Mouse (Mus musculus) limb, embryonic 14.5 days (tissue): ENCODE data around the gene Mex3a. TPM values are rescaled to one million over a fixed set of nuclear protein-coding genes. Genes with fewer than 3 reads are reported as not detected.

ENCODE experiments used
- ATAC-seq: fragments of 200-750 bp; cut with Nextera tagmentation; 2 replicates; pipeline ENCODE4 v1.8.0; 2017; ENCODE audit warnings: low read depth, moderate number of reproducible peaks, moderate TSS enrichment; ENCODE audit not compliant: low FRiP score
- DNase-seq: peaks from one replicate; pipeline ENCODE4 v3.0.0-alpha.2; 2015; ENCODE audit warnings: low spot score
- H3K27ac ChIP-seq: fragments of 300-500 bp; sonication (generic); replicated peaks from 2 replicates; pipeline ENCODE4 v1.5.1; 2014; ENCODE audit warnings: low read depth, mild to moderate bottlenecking, low read length, moderate library complexity, mixed read lengths
- H3K27me3 ChIP-seq: fragments of 300-500 bp; sonication (generic); 2 replicates; pipeline ENCODE4 v1.6.1; 2014; ENCODE audit warnings: low read length, mixed read lengths; ENCODE audit not compliant: control insufficient read depth, insufficient read depth
- H3K36me3 ChIP-seq: fragments of 300-500 bp; sonication (generic); 2 replicates; pipeline ENCODE4 v1.6.1; 2014; ENCODE audit warnings: mild to moderate bottlenecking, low read length, moderate library complexity, mixed read lengths; ENCODE audit not compliant: control insufficient read depth, insufficient read depth
- H3K4me1 ChIP-seq: fragments of 300-500 bp; sonication (generic); 2 replicates; pipeline ENCODE4 v1.6.1; 2014; ENCODE audit warnings: antibody characterized with exemption, low read length, mixed read lengths; ENCODE audit not compliant: control insufficient read depth, insufficient read depth
- H3K4me2 ChIP-seq: fragments of 300-500 bp; sonication (generic); replicated peaks from 2 replicates; pipeline ENCODE4 v1.6.1; 2014; ENCODE audit warnings: low read depth, mild to moderate bottlenecking, low read length, moderate library complexity; ENCODE audit not compliant: severe bottlenecking
- H3K4me3 ChIP-seq: fragments of 300-500 bp; sonication (generic); replicated peaks from 2 replicates; pipeline ENCODE4 v1.5.1; 2014; ENCODE audit warnings: low read length
- H3K9ac ChIP-seq: fragments of 300-500 bp; sonication (generic); 2 replicates; pipeline ENCODE4 v1.6.1; 2014; ENCODE audit warnings: mild to moderate bottlenecking, low read depth, low read length, moderate library complexity; ENCODE audit not compliant: severe bottlenecking
- H3K9me3 ChIP-seq: fragments of 300-500 bp; sonication (generic); 2 replicates; pipeline ENCODE4 v1.6.1; 2016; ENCODE audit warnings: low read length; ENCODE audit not compliant: control insufficient read depth
- POLR2A ChIP-seq: fragments of 200-500 bp; IDR thresholded peaks from 2 replicates; pipeline ENCODE4 v1.8.0; 2012; ENCODE audit warnings: inconsistent platforms, mild to moderate bottlenecking, moderate library complexity, borderline replicate concordance; ENCODE audit not compliant: insufficient read depth, insufficient read length; ENCODE audit errors: extremely low read depth
- WGBS: fragments of 180-500 bp; shearing (Covaris S2); extraction: QIAGEN DNeasy Blood & Tissue Kit; methylation state at CpG from one replicate; pipeline ENCODE4 v1.1.7; 2014; 5-methylcytosine and 5-hydroxymethylcytosine counted together
- polyA plus RNA-seq, 2 experiments: library from polyadenylated mRNA; depleted of rRNA in 1 of 2; stranded (reverse) in 1 of 2; unstranded in 1 of 2; fragments of >200 nt; fragmentation: Nextera tagmentation in 1 of 2; extraction: Ambion mirVana in 1 of 2; gene quantifications; 2 replicates each; pipeline versions ENCODE4 v1.2.1 to v1.2.3; 2012 to 2014

Mex3a gene
- polyA plus RNA-seq, 2 experiments: 26.7 to 49.3 TPM

GRCm38 (mm10) chr3:88555069-88555605 lies 22.9 kb downstream of the Mex3a start:
- H3K36me3 ChIP-seq: peaks cover 45% of the 10 kb centered on the region
- WGBS: 93% methylated on average over 5 of the region's 5 CpGs
- no peak overlapping the region for H3K9ac ChIP-seq
- no peaks in the 10 kb centered on the region for H3K27me3 ChIP-seq
- ATAC-seq: no peak
- H3K4me2 ChIP-seq: no peak overlapping the region
- TF ChIP-seq POLR2A: no peak
- H3K4me1 ChIP-seq: peaks cover 9% of the 10 kb centered on the region
- H3K27ac ChIP-seq: no peak overlapping the region
- DNase-seq: no peak
- no peaks in the 10 kb centered on the region for H3K9me3 ChIP-seq
- H3K4me3 ChIP-seq: no peak overlapping the region

GRCm38 (mm10) chr3:88555731-88556130 lies 23.5 kb downstream of the Mex3a start:
- DNase-seq: no peak
- Histone ChIP-seq H3K4me2 (no peak overlapping the region), H3K27me3 (no peaks in the 10 kb centered on the region), H3K4me1 (peaks cover 9% of the 10 kb centered on the region), H3K36me3 (peaks cover 51% of the 10 kb centered on the region), H3K4me3 (no peak overlapping the region), H3K9ac (no peak overlapping the region), H3K27ac (no peak overlapping the region), H3K9me3 (no peaks in the 10 kb centered on the region)
- no peak for ATAC-seq
- no peak for TF ChIP-seq POLR2A
- whole genome bisulfite sequencing: 95% methylated on average over 6 of the region's 6 CpGs

DNA sequence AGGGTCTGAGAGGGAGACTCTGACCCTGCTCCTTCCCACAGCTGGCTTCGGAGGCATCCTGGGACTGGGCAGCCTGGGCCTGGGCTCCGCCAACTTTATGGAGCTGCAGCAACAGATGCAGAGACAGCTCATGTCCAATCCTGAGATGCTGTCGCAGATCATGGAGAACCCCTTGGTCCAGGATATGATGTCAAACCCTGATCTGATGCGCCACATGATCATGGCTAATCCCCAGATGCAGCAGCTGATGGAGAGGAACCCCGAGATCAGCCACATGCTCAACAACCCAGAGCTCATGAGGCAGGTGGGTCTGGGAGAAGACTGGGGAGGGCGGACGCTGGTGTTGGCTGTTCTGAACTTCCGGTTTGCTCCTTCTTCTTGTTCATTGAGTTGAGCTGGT lies 24.4 kb downstream of the Mex3a start:
- Histone ChIP-seq H3K27me3 (no peaks in the 10 kb centered on the region), H3K36me3 (peaks cover 60% of the 10 kb centered on the region), H3K4me1 (peaks cover 9% of the 10 kb centered on the region), H3K4me3 (no peak overlapping the region), H3K27ac (no peak overlapping the region), H3K9me3 (no peaks in the 10 kb centered on the region), H3K9ac (no peak overlapping the region), H3K4me2 (no peak overlapping the region)
- ATAC-seq: no peak
- no peak for TF ChIP-seq POLR2A
- DNase-seq: no peak
- WGBS: 97% methylated on average over 8 of the region's 8 CpGs

DNA sequence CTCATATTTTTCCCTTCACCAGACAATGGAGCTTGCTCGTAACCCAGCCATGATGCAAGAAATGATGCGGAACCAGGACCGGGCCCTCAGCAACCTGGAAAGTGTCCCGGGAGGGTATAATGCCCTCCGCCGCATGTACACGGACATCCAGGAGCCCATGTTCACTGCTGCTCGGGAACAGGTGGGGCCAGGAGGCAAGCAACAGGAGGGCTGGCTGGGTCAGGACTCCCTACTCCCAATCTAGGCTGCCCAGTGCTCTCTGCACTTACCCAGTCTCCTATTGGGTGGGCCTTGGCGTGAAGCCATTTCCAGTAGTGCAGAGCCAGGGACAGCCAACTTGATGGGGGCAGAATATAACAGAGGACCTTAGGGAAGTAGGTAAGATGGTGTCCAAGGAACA lies 27.4 kb downstream of the Mex3a start:
- no peak for TF ChIP-seq POLR2A
- H3K9ac ChIP-seq: no peak overlapping the region
- H3K36me3 ChIP-seq: peaks cover 90% of the 10 kb centered on the region
- DNase-seq (no peak), ATAC-seq (no peak)
- no peaks in the 10 kb centered on the region for H3K27me3 ChIP-seq
- no peak overlapping the region for H3K27ac ChIP-seq
- no peaks in the 10 kb centered on the region for H3K9me3 ChIP-seq
- WGBS: 93% methylated on average over 9 of the region's 9 CpGs
- H3K4me2 ChIP-seq: no peak overlapping the region
- H3K4me3 ChIP-seq: no peak overlapping the region
- H3K4me1 ChIP-seq: peaks cover 1% of the 10 kb centered on the region; the same call in 1 of the 2 replicates

DNA sequence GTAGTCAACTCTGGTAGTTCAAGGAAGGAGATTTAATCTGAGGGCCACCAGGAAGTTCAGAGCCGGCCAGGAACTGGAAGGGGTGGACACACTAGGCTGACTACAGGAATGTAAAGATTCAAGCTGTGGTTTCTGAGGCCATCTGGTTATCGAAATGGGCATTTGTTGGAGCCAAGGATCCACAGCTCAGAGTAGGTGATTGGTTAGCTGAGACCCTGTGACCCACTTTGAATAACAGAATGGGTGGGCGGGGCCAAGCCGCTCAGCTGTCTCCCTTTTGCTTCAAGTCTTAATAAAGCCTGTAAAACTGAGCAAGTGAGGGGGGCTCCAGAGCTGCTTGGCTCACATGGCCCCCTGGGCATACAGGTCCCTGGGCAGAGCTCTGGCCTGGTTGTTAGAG lies 29.8 kb downstream of the Mex3a start:
- Histone ChIP-seq H3K4me2 (no peak overlapping the region), H3K9me3 (no peaks in the 10 kb centered on the region), H3K4me3 (no peak overlapping the region), H3K4me1 (no peaks in the 10 kb centered on the region), H3K27me3 (no peaks in the 10 kb centered on the region), H3K36me3 (peaks cover 98% of the 10 kb centered on the region), H3K9ac (no peak overlapping the region), H3K27ac (no peak overlapping the region)
- TF ChIP-seq POLR2A: no peak
- DNase-seq: no peak
- 71% methylated on average over 4 of the region's 4 CpGs for WGBS
- ATAC-seq: no peak

- no peak overlapping the region for H3K27ac ChIP-seq
- no peak for DNase-seq
- 70% methylated on average over 4 of the region's 4 CpGs for WGBS
Observed at GRCm38 (mm10) chr3:88563442-88563841, 31.2 kb downstream of the Mex3a start.

More at GRCm38 (mm10) chr3:88563442-88563841, 31.2 kb downstream of the Mex3a start:
- H3K4me1 ChIP-seq: no peaks in the 10 kb centered on the region
- TF ChIP-seq POLR2A: no peak
- ATAC-seq: no peak
- H3K9ac ChIP-seq: no peak overlapping the region
- H3K9me3 ChIP-seq: no peaks in the 10 kb centered on the region
- H3K4me2 ChIP-seq: no peak overlapping the region
- peaks cover 99% of the 10 kb centered on the region for H3K36me3 ChIP-seq
- H3K27me3 ChIP-seq: no peaks in the 10 kb centered on the region
- no peak overlapping the region for H3K4me3 ChIP-seq
